Mouse (Mus musculus): ENCODE measurements at regions not wholly inside any gene's neighbourhood (a gene's known extent, or its start where the extent isn't known, plus 50 kb on each side); places are given as distances from the start of the nearest gene placed in this dataset.
"Not testable (repeated sequence)": the region's sequence is repeated elsewhere in the genome, so short reads cannot be mapped to it uniquely, and the experiment has no call there.

GRCm38 (mm10) chr15:11479166-11479944 is 79.9 kb upstream of the Tars start:
- no peak for DNase-seq (ENCODE audit: low spot score)

GRCm38 (mm10) chr15:11476248-11476647 is 76.8 kb upstream of the Tars start:
- DNase-seq (ENCODE audit: low spot score), result no peak

GRCm38 (mm10) chr15:11463341-11463740 is 63.9 kb upstream of the Tars start:
- DNase-seq (ENCODE audit: low spot score), result no peak

- not testable (repeated sequence) for DNase-seq (ENCODE audit: low spot score)
Observed at GRCm38 (mm10) chr15:11461575-11461974, 62.1 kb upstream of the Tars start.

- no peak for DNase-seq (ENCODE audit: low spot score)
Observed at GRCm38 (mm10) chr15:11459306-11459705, 59.8 kb upstream of the Tars start.

GRCm38 (mm10) chr15:11457278-11457677 is 57.8 kb upstream of the Tars start:
- DNase-seq (ENCODE audit: low spot score), result no peak

GRCm38 (mm10) chr15:11455982-11456381 is 56.5 kb upstream of the Tars start:
- DNase-seq (ENCODE audit: low spot score), result no peak

- DNase-seq (ENCODE audit: low spot score), result peak; percentile 62
Observed at GRCm38 (mm10) chr15:11455366-11455785, 55.9 kb upstream of the Tars start.

GRCm38 (mm10) chr15:11453997-11454396 is 54.5 kb upstream of the Tars start:
- DNase-seq (ENCODE audit: low spot score), result no peak

GRCm38 (mm10) chr15:11451635-11452034 is 52.2 kb upstream of the Tars start:
- DNase-seq (ENCODE audit: low spot score), result no peak

Data from heart, adult 8-10 months (tissue).